Mouse (Mus musculus) G1E (cell line): ENCODE measurements around the gene Oaz3.

ENCODE experiments used
- CTCF ChIP-seq: IDR thresholded peaks from 2 replicates; pipeline ENCODE4 v1.5.1; 2012; ENCODE audit warnings: low read depth, low read length, inconsistent platforms, mixed read lengths
- GATA1 ChIP-seq: IDR thresholded peaks from 2 replicates; pipeline ENCODE4 v1.6.1; 2012; ENCODE audit warnings: borderline replicate concordance, low read length, inconsistent platforms, mixed read lengths
- GATA2 ChIP-seq: IDR thresholded peaks from 2 replicates; pipeline ENCODE4 v1.6.1; 2012; ENCODE audit warnings: low read depth, low read length, inconsistent platforms, borderline replicate concordance
- POLR2AphosphoS5 ChIP-seq: IDR thresholded peaks from 2 replicates; pipeline ENCODE4 v1.6.1; 2012; ENCODE audit warnings: low read depth, low read length, inconsistent platforms; ENCODE audit not compliant: insufficient replicate concordance
- TAL1 ChIP-seq: conservative IDR thresholded peaks from 2 replicates; pipeline ENCODE4 v1.6.1; 2012; ENCODE audit warnings: low read depth, low read length, inconsistent platforms, mixed read lengths

GRCm38 (mm10) chr3:94398217-94398616 is 45.5 kb downstream of the Oaz3 start, which contains the start of gene Lingo4:
- TF ChIP-seq CTCF: no peak
- no peak for TF ChIP-seq POLR2AphosphoS5
- no peak for TF ChIP-seq GATA2
- no peak for TF ChIP-seq GATA1
- no peak for TF ChIP-seq TAL1
